Mouse (Mus musculus) heart, adult 2 months (tissue): ENCODE data around the gene Figla. TPM values are rescaled to one million over a fixed set of nuclear protein-coding genes. Genes with fewer than 3 reads are reported as not detected.

Experiments
- DNase-seq, 2 experiments: peaks; one replicate each; pipeline ENCODE4 v3.0.0; 2021
- H3K27ac ChIP-seq: fragments of 200-600 bp; 2 replicates; pipeline ENCODE4 v1.8.1; 2022
- H3K27me3 ChIP-seq: fragments of 200-500 bp; 2 replicates; pipeline ENCODE4 v1.6.1; 2012; ENCODE audit warnings: mild to moderate bottlenecking, low read length, inconsistent platforms, mixed read lengths; ENCODE audit not compliant: control insufficient read depth, insufficient read depth
- H3K36me3 ChIP-seq: fragments of 200-500 bp; 2 replicates; pipeline ENCODE4 v1.6.1; 2012; ENCODE audit warnings: low read length, inconsistent platforms; ENCODE audit not compliant: control insufficient read depth, insufficient read depth
- H3K4me1 ChIP-seq: fragments of 200-500 bp; 2 replicates; pipeline ENCODE4 v1.6.1; 2011; ENCODE audit warnings: low read length; ENCODE audit not compliant: control insufficient read depth, insufficient read depth
- H3K4me3 ChIP-seq: fragments of 200-600 bp; 2 replicates; pipeline ENCODE4 v1.8.1; 2022
- H3K79me2 ChIP-seq: fragments of 200-500 bp; replicated peaks from 2 replicates; pipeline ENCODE4 v1.6.1; 2012; ENCODE audit warnings: mild to moderate bottlenecking, inconsistent platforms, low read length, moderate library complexity, mixed read lengths; ENCODE audit not compliant: control insufficient read depth, insufficient read depth
- H3K9ac ChIP-seq: fragments of 200-500 bp; 2 replicates; pipeline ENCODE4 v1.6.1; 2012; ENCODE audit warnings: low read depth, mild to moderate bottlenecking, control low read depth, inconsistent platforms, low read length, mixed read lengths
- CTCF ChIP-seq: fragments of 200-600 bp; IDR thresholded peaks from 2 replicates; pipeline ENCODE4 v1.8.1; 2022; ENCODE audit warnings: antibody characterized with exemption, mild to moderate bottlenecking, moderate library complexity
- EP300 ChIP-seq: fragments of 200-500 bp; IDR thresholded peaks from 2 replicates; pipeline ENCODE4 v1.6.1; 2011; ENCODE audit warnings: low read depth, low read length, control low read depth; ENCODE audit not compliant: insufficient read depth
- POLR2A ChIP-seq: fragments of 200-500 bp; IDR thresholded peaks from 2 replicates; pipeline ENCODE4 v1.6.1; 2011; ENCODE audit warnings: mild to moderate bottlenecking, low read depth, low read length, control low read depth; ENCODE audit not compliant: insufficient read depth
- WGBS: fragments of 180-500 bp; shearing (Covaris S2); methylation state at CpG from one replicate; pipeline ENCODE4 v1.1.7; 2018; 5-methylcytosine and 5-hydroxymethylcytosine counted together
- intact Hi-C: fragments of 180-260 bp; cut with DNase I; formaldehyde crosslinking; loops from one replicate; pipeline ENCODE4 v1.15.1; 2025
- polyA plus RNA-seq: library from polyadenylated mRNA; depleted of rRNA; stranded (reverse); fragments of >200 nt; gene quantifications from 2 replicates; pipeline ENCODE4 v1.2.3, GENCODE M21; 2012
- total RNA-seq, 2 experiments: library from RNA; stranded (reverse); gene quantifications; 2 replicates each; pipeline ENCODE4 v1.2.3; 2021

The Figla gene
- total and polyA plus RNA-seq, 3 experiments, result not detected

- 81% methylated on average over 1 of the region's 1 CpGs for WGBS
- no peak overlapping the region for H3K9ac ChIP-seq
- intact Hi-C loops, result no loop called here
- no peaks in the 10 kb centered on the region for H3K79me2 ChIP-seq
- no peaks in the 10 kb centered on the region for H3K27me3 ChIP-seq
- no peak overlapping the region for H3K4me3 ChIP-seq
- TF ChIP-seq EP300, result no peak
- no peak for TF ChIP-seq POLR2A
- TF ChIP-seq CTCF, result no peak
- no peaks in the 10 kb centered on the region for H3K4me1 ChIP-seq
- DNase-seq, result no peak
- no peaks in the 10 kb centered on the region for H3K36me3 ChIP-seq
- no peak overlapping the region for H3K27ac ChIP-seq
Observed at GRCm38 (mm10) chr6:86033635-86034034, 17.7 kb downstream of the Figla start.

- TF ChIP-seq EP300 (no peak), POLR2A (no peak), CTCF (no peak)
- no peak overlapping the region for H3K27ac ChIP-seq
- no peaks in the 10 kb centered on the region for H3K4me1 ChIP-seq
- no peaks in the 10 kb centered on the region for H3K36me3 ChIP-seq
- 32% methylated on average over 2 of the region's 2 CpGs for WGBS
- H3K27me3 ChIP-seq, result no peaks in the 10 kb centered on the region
- no peaks in the 10 kb centered on the region for H3K79me2 ChIP-seq
- intact Hi-C loops, result no loop called here
- no peak overlapping the region for H3K9ac ChIP-seq
- no peak overlapping the region for H3K4me3 ChIP-seq
- no peak for DNase-seq
Observed at GRCm38 (mm10) chr6:86038901-86039300, 22.9 kb downstream of the Figla start.

GRCm38 (mm10) chr6:86040140-86040539 lies 24.2 kb downstream of the Figla start:
- Histone ChIP-seq H3K27me3 (no peaks in the 10 kb centered on the region), H3K79me2 (no peaks in the 10 kb centered on the region), H3K27ac (no peak overlapping the region), H3K4me3 (no peak overlapping the region), H3K4me1 (no peaks in the 10 kb centered on the region), H3K9ac (no peak overlapping the region), H3K36me3 (no peaks in the 10 kb centered on the region)
- intact Hi-C loops, result no loop called here
- no peak for DNase-seq
- WGBS, result 46% methylated on average over 1 of the region's 1 CpGs
- TF ChIP-seq CTCF (no peak), POLR2A (no peak), EP300 (no peak)

GRCm38 (mm10) chr6:86047510-86047909 lies 31.5 kb downstream of the Figla start:
- Histone ChIP-seq H3K36me3 (no peaks in the 10 kb centered on the region), H3K4me3 (no peak overlapping the region), H3K9ac (no peak overlapping the region), H3K79me2 (no peaks in the 10 kb centered on the region), H3K4me1 (no peaks in the 10 kb centered on the region), H3K27ac (no peak overlapping the region), H3K27me3 (no peaks in the 10 kb centered on the region)
- 91% methylated on average over 11 of the region's 11 CpGs for WGBS
- intact Hi-C loops, result no loop called here
- DNase-seq, result no peak
- TF ChIP-seq CTCF (no peak), EP300 (no peak), POLR2A (no peak)

- Histone ChIP-seq H3K4me1 (no peaks in the 10 kb centered on the region), H3K27ac (no peak overlapping the region), H3K4me3 (no peak overlapping the region), H3K9ac (no peak overlapping the region), H3K36me3 (no peaks in the 10 kb centered on the region), H3K79me2 (no peaks in the 10 kb centered on the region), H3K27me3 (no peaks in the 10 kb centered on the region)
- no peak for DNase-seq
- 67% methylated on average over 5 of the region's 5 CpGs for WGBS
- intact Hi-C loops, result no loop called here
- TF ChIP-seq POLR2A (no peak), EP300 (no peak), CTCF (no peak)
Observed at GRCm38 (mm10) chr6:86048509-86048908, 32.5 kb downstream of the Figla start.

- H3K4me1 ChIP-seq, result no peaks in the 10 kb centered on the region
- WGBS, result 50% methylated on average over 6 of the region's 6 CpGs
- no peak for TF ChIP-seq POLR2A
- TF ChIP-seq EP300, result no peak
- no peak for TF ChIP-seq CTCF
- no peak for DNase-seq
- H3K79me2 ChIP-seq, result no peaks in the 10 kb centered on the region
- intact Hi-C loops, result no loop called here
- H3K27ac ChIP-seq, result no peak overlapping the region
- no peaks in the 10 kb centered on the region for H3K27me3 ChIP-seq
- H3K4me3 ChIP-seq, result no peak overlapping the region
- H3K36me3 ChIP-seq, result no peaks in the 10 kb centered on the region
- no peak overlapping the region for H3K9ac ChIP-seq
Observed at GRCm38 (mm10) chr6:86050586-86051268, 34.8 kb downstream of the Figla start.
